Mouse (Mus musculus) forebrain, embryonic 15.5 days (tissue): ENCODE data around the gene L1td1. TPM values are rescaled to one million over a fixed set of nuclear protein-coding genes. Genes with fewer than 3 reads are reported as not detected.

ENCODE experiments used
- polyA plus RNA-seq: library from polyadenylated mRNA; unstranded; fragments of >200 nt; fragmentation: Nextera tagmentation; extraction: Ambion mirVana; gene quantifications from 2 replicates; pipeline ENCODE4 v1.2.1, GENCODE M21; 2015

Gene L1td1
- polyA plus RNA-seq, 1 experiment from 2014 or later: not detected

Other genes starting within 250 kb of the L1td1 start
- 0.25 and 0.29 TPM in 2 replicates for gene Kank4, start 90.8 kb downstream of the L1td1 start, polyA plus RNA-seq
- gene I0C0044D17Rik, start 97.1 kb downstream of the L1td1 start, polyA plus RNA-seq: not detected in 2 replicates
- 54.6 and 60.5 TPM in 2 replicates for gene Usp1, start 197.1 kb downstream of the L1td1 start, polyA plus RNA-seq